Mouse (Mus musculus) intestine, embryonic 15.5 days (tissue): ENCODE measurements around the gene Bcl7c. TPM values are rescaled to one million over a fixed set of nuclear protein-coding genes. Genes with fewer than 3 reads are reported as not detected.
"Not testable (repeated sequence)": the region's sequence is repeated elsewhere in the genome, so short reads cannot be mapped to it uniquely, and the experiment has no call there.

ENCODE experiments used
- ATAC-seq: fragments of 200-750 bp; cut with Nextera tagmentation; 2 replicates; pipeline ENCODE4 v1.8.0; 2017; ENCODE audit warnings: moderate TSS enrichment, moderate library complexity
- H3K27ac ChIP-seq: fragments of 300-500 bp; sonication (generic); 2 replicates; pipeline ENCODE4 v1.5.1; 2015; ENCODE audit warnings: mild to moderate bottlenecking, inconsistent platforms
- H3K27me3 ChIP-seq: fragments of 300-500 bp; sonication (generic); replicated peaks from 2 replicates; pipeline ENCODE4 v1.6.1; 2015; ENCODE audit warnings: inconsistent platforms
- H3K36me3 ChIP-seq: fragments of 300-500 bp; sonication (generic); 2 replicates; pipeline ENCODE4 v1.6.1; 2015; ENCODE audit warnings: inconsistent platforms
- H3K4me1 ChIP-seq: fragments of 300-500 bp; sonication (generic); replicated peaks from 2 replicates; pipeline ENCODE4 v1.6.1; 2015; ENCODE audit warnings: inconsistent platforms
- H3K4me2 ChIP-seq: fragments of 300-500 bp; sonication (generic); replicated peaks from 2 replicates; pipeline ENCODE4 v1.6.1; 2015; ENCODE audit warnings: mild to moderate bottlenecking, inconsistent platforms
- H3K4me3 ChIP-seq: fragments of 300-500 bp; sonication (generic); replicated peaks from 2 replicates; pipeline ENCODE4 v1.5.1; 2015; ENCODE audit warnings: inconsistent platforms
- H3K9ac ChIP-seq: fragments of 300-500 bp; sonication (generic); 2 replicates; pipeline ENCODE4 v1.6.1; 2015; ENCODE audit warnings: inconsistent platforms
- H3K9me3 ChIP-seq: fragments of 300-500 bp; sonication (generic); 2 replicates; pipeline ENCODE4 v1.6.1; 2016; ENCODE audit warnings: inconsistent platforms
- WGBS: fragments of 180-500 bp; shearing (Covaris S2); methylation state at CpG from one replicate; pipeline ENCODE4 v1.1.7; 2015; 5-methylcytosine and 5-hydroxymethylcytosine counted together
- polyA plus RNA-seq: library from polyadenylated mRNA; unstranded; fragments of >200 nt; fragmentation: Nextera tagmentation; extraction: Ambion mirVana; gene quantifications from 2 replicates; pipeline ENCODE4 v1.2.1, GENCODE M21; 2015

The Bcl7c gene
- polyA plus RNA-seq, 1 experiment from 2014 or later: 52.8 TPM

GRCm38 (mm10) chr7:127745251-127745651 is 36.5 kb upstream of the Bcl7c start:
- H3K4me1 ChIP-seq: peaks cover 19% of the 10 kb centered on the region
- H3K27ac ChIP-seq: peak overlapping the region; percentile 90
- no peaks in the 10 kb centered on the region for H3K27me3 ChIP-seq
- no peaks in the 10 kb centered on the region for H3K9me3 ChIP-seq
- 0% methylated on average over 19 of the region's 19 CpGs for WGBS
- ATAC-seq: peak; percentile 88
- peak overlapping the region; percentile 88 for H3K4me3 ChIP-seq
- peak overlapping the region; percentile 86 for H3K4me2 ChIP-seq
- peaks cover 18% of the 10 kb centered on the region for H3K36me3 ChIP-seq
- H3K9ac ChIP-seq: peak overlapping the region; percentile 75

- H3K9me3 ChIP-seq: no peaks in the 10 kb centered on the region
- under 1% methylated on average over 26 of the region's 26 CpGs for WGBS
- H3K9ac ChIP-seq: peak within 1 kb of the TSS; percentile 75; the same call in 1 of the 2 replicates
- H3K4me1 ChIP-seq: peaks cover 19% of the 10 kb centered on the region
- peaks cover 11% of the 10 kb centered on the region for H3K36me3 ChIP-seq
- no peaks in the 10 kb centered on the region for H3K27me3 ChIP-seq
- no peak for ATAC-seq
- peak within 1 kb of the TSS; percentile 86 for H3K4me2 ChIP-seq
- peak within 1 kb of the TSS; percentile 88 for H3K4me3 ChIP-seq
- H3K27ac ChIP-seq: peak within 1 kb of the TSS; percentile 90
Observed at GRCm38 (mm10) chr7:127744366-127745045, 35.8 kb upstream of the Bcl7c start, which contains the start of gene Fbxl19. Fbxl19 (plus strand) TSS chr7:127744543.

GRCm38 (mm10) chr7:127732066-127732465 is 23.3 kb upstream of the Bcl7c start, which contains the start of gene Ctf2:
Ctf2 (minus strand) TSS chr7:127732166.
- not testable (repeated sequence) for H3K4me2 ChIP-seq, H3K27me3 ChIP-seq, ATAC-seq, H3K9ac ChIP-seq, H3K27ac ChIP-seq, H3K36me3 ChIP-seq, H3K4me3 ChIP-seq, H3K9me3 ChIP-seq, H3K4me1 ChIP-seq
- WGBS: 86% methylated on average over 1 of the region's 5 CpGs

- H3K36me3 ChIP-seq: no peaks in the 10 kb centered on the region
- no peak overlapping the region for H3K4me3 ChIP-seq
- no peaks in the 10 kb centered on the region for H3K9me3 ChIP-seq
- ATAC-seq: no peak
- no peak overlapping the region for H3K4me2 ChIP-seq
- H3K9ac ChIP-seq: no peak overlapping the region
- 76% methylated on average over 4 of the region's 4 CpGs for WGBS
- no peaks in the 10 kb centered on the region for H3K27me3 ChIP-seq
- no peak overlapping the region for H3K27ac ChIP-seq
- no peaks in the 10 kb centered on the region for H3K4me1 ChIP-seq
Observed at GRCm38 (mm10) chr7:127730170-127730569, 21.4 kb upstream of the Bcl7c start.

GRCm38 (mm10) chr7:127727898-127728297 is 19.2 kb upstream of the Bcl7c start:
- Histone ChIP-seq H3K27ac (no peak overlapping the region), H3K4me1 (no peaks in the 10 kb centered on the region), H3K9ac (no peak overlapping the region), H3K9me3 (no peaks in the 10 kb centered on the region), H3K36me3 (no peaks in the 10 kb centered on the region), H3K4me2 (no peak overlapping the region), H3K4me3 (no peak overlapping the region), H3K27me3 (no peaks in the 10 kb centered on the region)
- 90% methylated on average over 7 of the region's 7 CpGs for WGBS
- no peak for ATAC-seq

GRCm38 (mm10) chr7:127725924-127726323 is 17.2 kb upstream of the Bcl7c start:
- no peaks in the 10 kb centered on the region for H3K9me3 ChIP-seq
- 65% methylated on average over 6 of the region's 6 CpGs for WGBS
- no peak for ATAC-seq
- no peaks in the 10 kb centered on the region for H3K27me3 ChIP-seq
- H3K4me3 ChIP-seq: no peak overlapping the region
- H3K27ac ChIP-seq: no peak overlapping the region
- H3K9ac ChIP-seq: no peak overlapping the region
- no peaks in the 10 kb centered on the region for H3K4me1 ChIP-seq
- no peaks in the 10 kb centered on the region for H3K36me3 ChIP-seq
- no peak overlapping the region for H3K4me2 ChIP-seq

- WGBS: 61% methylated on average over 2 of the region's 2 CpGs
- Histone ChIP-seq H3K9ac (no peak overlapping the region), H3K4me2 (no peak overlapping the region), H3K9me3 (no peaks in the 10 kb centered on the region), H3K27me3 (no peaks in the 10 kb centered on the region), H3K27ac (no peak overlapping the region), H3K36me3 (no peaks in the 10 kb centered on the region), H3K4me1 (no peaks in the 10 kb centered on the region), H3K4me3 (no peak overlapping the region)
- no peak for ATAC-seq
Observed at GRCm38 (mm10) chr7:127725490-127725889, 16.8 kb upstream of the Bcl7c start.

GRCm38 (mm10) chr7:127719258-127719657 is 10.5 kb upstream of the Bcl7c start:
- H3K9me3 ChIP-seq: no peaks in the 10 kb centered on the region
- no peak overlapping the region for H3K27ac ChIP-seq
- no peak for ATAC-seq
- H3K27me3 ChIP-seq: no peaks in the 10 kb centered on the region
- H3K4me3 ChIP-seq: no peak overlapping the region
- H3K9ac ChIP-seq: no peak overlapping the region
- WGBS: 87% methylated on average over 6 of the region's 6 CpGs
- H3K36me3 ChIP-seq: no peaks in the 10 kb centered on the region
- peaks cover 6% of the 10 kb centered on the region for H3K4me1 ChIP-seq
- no peak overlapping the region for H3K4me2 ChIP-seq

- Histone ChIP-seq H3K4me1 (peaks cover 6% of the 10 kb centered on the region), H3K27me3 (no peaks in the 10 kb centered on the region), H3K4me2 (no peak overlapping the region), H3K9ac (no peak overlapping the region), H3K36me3 (no peaks in the 10 kb centered on the region), H3K4me3 (no peak overlapping the region), H3K27ac (no peak overlapping the region), H3K9me3 (no peaks in the 10 kb centered on the region)
- no peak for ATAC-seq
- WGBS: 88% methylated on average over 6 of the region's 6 CpGs
Observed at GRCm38 (mm10) chr7:127718339-127718738, 9.6 kb upstream of the Bcl7c start.

GRCm38 (mm10) chr7:127716992-127717391 is 8.3 kb upstream of the Bcl7c start:
- peaks cover 15% of the 10 kb centered on the region for H3K4me1 ChIP-seq
- peak overlapping the region; percentile 48 for H3K9ac ChIP-seq
- 3% methylated on average over 39 of the region's 41 CpGs for WGBS
- no peak overlapping the region for H3K27ac ChIP-seq
- no peaks in the 10 kb centered on the region for H3K36me3 ChIP-seq
- H3K9me3 ChIP-seq: no peaks in the 10 kb centered on the region
- H3K27me3 ChIP-seq: no peaks in the 10 kb centered on the region
- ATAC-seq: peak; percentile 46; the same call in 1 of the 2 replicates
- H3K4me2 ChIP-seq: peak overlapping the region; percentile 82
- H3K4me3 ChIP-seq: peak overlapping the region; percentile 36

GRCm38 (mm10) chr7:127714816-127715215 is 6.1 kb upstream of the Bcl7c start:
- 83% methylated on average over 4 of the region's 4 CpGs for WGBS
- H3K4me3 ChIP-seq: no peak overlapping the region
- no peak for ATAC-seq

GRCm38 (mm10) chr7:127712461-127713385 is 4.0 kb upstream of the Bcl7c start, which contains the start of gene Ctf1:
Ctf1 (plus strand) TSS chr7:127712736.
- H3K27ac ChIP-seq: peak within 1 kb of the TSS; percentile 91
- WGBS: 2% methylated on average over 28 of the region's 28 CpGs
- H3K27me3 ChIP-seq: no peaks in the 10 kb centered on the region
- peak within 1 kb of the TSS; percentile 36 for H3K4me3 ChIP-seq
- ATAC-seq: peak; percentile 53
- H3K4me2 ChIP-seq: peak within 1 kb of the TSS; percentile 69
- H3K36me3 ChIP-seq: no peaks in the 10 kb centered on the region
- H3K4me1 ChIP-seq: peaks cover 30% of the 10 kb centered on the region
- H3K9ac ChIP-seq: peak within 1 kb of the TSS; percentile 24
- H3K9me3 ChIP-seq: no peaks in the 10 kb centered on the region

More at GRCm38 (mm10) chr7:127714816-127715215, 6.1 kb upstream of the Bcl7c start:
- Histone ChIP-seq H3K27ac (no peak overlapping the region), H3K36me3 (no peaks in the 10 kb centered on the region), H3K9ac (no peak overlapping the region), H3K4me2 (no peak overlapping the region), H3K9me3 (no peaks in the 10 kb centered on the region), H3K4me1 (peaks cover 23% of the 10 kb centered on the region), H3K27me3 (no peaks in the 10 kb centered on the region)
